Mouse (Mus musculus) spleen, adult 2 months (tissue): Measurements from ENCODE around the gene Pdia6.

ENCODE experiments used
- CTCF ChIP-seq: fragments of 200-500 bp; IDR thresholded peaks from 2 replicates; pipeline ENCODE4 v1.5.1; 2011; ENCODE audit warnings: mild to moderate bottlenecking, inconsistent platforms; ENCODE audit not compliant: insufficient read depth, insufficient read length, insufficient replicate concordance; ENCODE audit errors: extremely low read depth
- POLR2A ChIP-seq: fragments of 200-500 bp; IDR thresholded peaks from 2 replicates; pipeline ENCODE4 v1.6.1; 2011; ENCODE audit warnings: low read depth, low read length, inconsistent platforms

DNA sequence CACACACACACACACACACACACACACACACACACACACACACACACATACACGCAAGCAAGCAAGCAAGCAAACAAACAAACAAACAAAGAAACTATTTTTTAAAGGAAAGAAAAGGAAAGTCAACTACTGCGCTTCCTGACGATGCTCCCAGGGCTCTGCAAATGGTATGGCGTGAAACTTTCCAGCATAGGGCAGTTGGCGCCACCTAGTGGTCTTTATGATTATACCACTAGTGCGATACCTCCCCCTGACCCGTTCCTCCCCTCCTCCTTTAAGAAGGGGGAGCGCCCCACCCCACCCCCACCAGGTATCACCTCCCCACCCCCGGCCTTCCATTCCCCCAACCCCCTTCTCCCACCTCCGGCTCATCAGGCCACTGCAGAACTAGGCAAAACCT lies 9.4 kb upstream of the Pdia6 start:
- TF ChIP-seq POLR2A = no peak
- peak; percentile 49; the same call in 1 of the 2 replicates for TF ChIP-seq CTCF
